Mouse (Mus musculus): ENCODE results near the gene Zfp941.

Zfp941 gene

GRCm38 (mm10) chr7:140811714-140812113 lies 10.3 kb downstream of the Zfp941 start:
- Histone ChIP-seq H3K4me1 (replicated peaks; ENCODE audit: low read depth, low read length) (peaks cover 12% of the 10 kb centered on the region), H3K9me3 (ENCODE audit: low read length) (no peaks in the 10 kb centered on the region), H3K4me3 (replicated peaks; ENCODE audit: low read length) (no peak overlapping the region), H3K27me3 (ENCODE audit: insufficient read depth, low read length) (no peaks in the 10 kb centered on the region), H3K36me3 (ENCODE audit: insufficient read depth, low read length) (peaks cover 37% of the 10 kb centered on the region)
- TF ChIP-seq NANOG (IDR thresholded peaks at IDR 0.05; ENCODE audit: borderline replicate concordance, low read length) (no peak), POU5F1 (IDR thresholded peaks at IDR 0.05; ENCODE audit: borderline replicate concordance, low read length) (no peak), CTCF (conservative IDR thresholded peaks at IDR 0.05; ENCODE audit: low read length) (no peak)

- Histone ChIP-seq H3K27me3 (ENCODE audit: insufficient read depth, low read length) (no peaks in the 10 kb centered on the region), H3K4me3 (replicated peaks; ENCODE audit: low read length) (no peak overlapping the region), H3K9me3 (ENCODE audit: low read length) (no peaks in the 10 kb centered on the region), H3K36me3 (ENCODE audit: insufficient read depth, low read length) (peaks cover 37% of the 10 kb centered on the region), H3K4me1 (replicated peaks; ENCODE audit: low read depth, low read length) (peaks cover 12% of the 10 kb centered on the region)
- TF ChIP-seq POU5F1 (IDR thresholded peaks at IDR 0.05; ENCODE audit: borderline replicate concordance, low read length): no peak
- TF ChIP-seq CTCF (conservative IDR thresholded peaks at IDR 0.05; ENCODE audit: low read length): peak; percentile 79
- no peak for TF ChIP-seq NANOG (IDR thresholded peaks at IDR 0.05; ENCODE audit: borderline replicate concordance, low read length)
These were observed 11.5 kb downstream of the Zfp941 start for GRCm38 (mm10) chr7:140810496-140810895.

- Histone ChIP-seq H3K27me3 (ENCODE audit: insufficient read depth, low read length) (no peaks in the 10 kb centered on the region), H3K4me3 (replicated peaks; ENCODE audit: low read length) (no peak overlapping the region), H3K9me3 (ENCODE audit: low read length) (no peaks in the 10 kb centered on the region), H3K4me1 (replicated peaks; ENCODE audit: low read depth, low read length) (peaks cover 12% of the 10 kb centered on the region), H3K36me3 (ENCODE audit: insufficient read depth, low read length) (peaks cover 5% of the 10 kb centered on the region)
- TF ChIP-seq CTCF (conservative IDR thresholded peaks at IDR 0.05; ENCODE audit: low read length) (peak; percentile 87), POU5F1 (IDR thresholded peaks at IDR 0.05; ENCODE audit: borderline replicate concordance, low read length) (no peak)
These were observed 16.3 kb downstream of the Zfp941 start for GRCm38 (mm10) chr7:140805704-140806103.

GRCm38 (mm10) chr7:140802629-140803028 lies 19.3 kb downstream of the Zfp941 start:
- no peak overlapping the region for H3K4me3 ChIP-seq (replicated peaks; ENCODE audit: low read length)

GRCm38 (mm10) chr7:140798212-140798611 lies 23.8 kb downstream of the Zfp941 start:
- no peak overlapping the region for H3K4me3 ChIP-seq (replicated peaks; ENCODE audit: low read length)
- no peaks in the 10 kb centered on the region for H3K9me3 ChIP-seq (ENCODE audit: low read length)
- no peak for TF ChIP-seq CTCF (conservative IDR thresholded peaks at IDR 0.05; ENCODE audit: low read length)
- no peak for TF ChIP-seq NANOG (IDR thresholded peaks at IDR 0.05; ENCODE audit: borderline replicate concordance, low read length)
- no peak for TF ChIP-seq POU5F1 (IDR thresholded peaks at IDR 0.05; ENCODE audit: borderline replicate concordance, low read length)
- H3K27me3 ChIP-seq (ENCODE audit: insufficient read depth, low read length): no peaks in the 10 kb centered on the region
- no peaks in the 10 kb centered on the region for H3K4me1 ChIP-seq (replicated peaks; ENCODE audit: low read depth, low read length)
- H3K36me3 ChIP-seq (ENCODE audit: insufficient read depth, low read length): no peaks in the 10 kb centered on the region

More at GRCm38 (mm10) chr7:140802629-140803028, 19.3 kb downstream of the Zfp941 start:
- H3K27me3 ChIP-seq (ENCODE audit: insufficient read depth, low read length): no peaks in the 10 kb centered on the region
- H3K4me1 ChIP-seq (replicated peaks; ENCODE audit: low read depth, low read length): peaks cover 9% of the 10 kb centered on the region
- no peak for TF ChIP-seq NANOG (IDR thresholded peaks at IDR 0.05; ENCODE audit: borderline replicate concordance, low read length)
- TF ChIP-seq CTCF (conservative IDR thresholded peaks at IDR 0.05; ENCODE audit: low read length): no peak
- TF ChIP-seq POU5F1 (IDR thresholded peaks at IDR 0.05; ENCODE audit: borderline replicate concordance, low read length): no peak
- 0 out of 2 replicates have a peak, but pooled peaks cover 2% of the 10 kb centered on the region for H3K36me3 ChIP-seq (ENCODE audit: insufficient read depth, low read length)
- H3K9me3 ChIP-seq (ENCODE audit: low read length): no peaks in the 10 kb centered on the region

- no peaks in the 10 kb centered on the region for H3K36me3 ChIP-seq (ENCODE audit: insufficient read depth, low read length)
- TF ChIP-seq NANOG (IDR thresholded peaks at IDR 0.05; ENCODE audit: borderline replicate concordance, low read length): no peak
- no peaks in the 10 kb centered on the region for H3K9me3 ChIP-seq (ENCODE audit: low read length)
- H3K27me3 ChIP-seq (ENCODE audit: insufficient read depth, low read length): no peaks in the 10 kb centered on the region
- H3K4me1 ChIP-seq (replicated peaks; ENCODE audit: low read depth, low read length): no peaks in the 10 kb centered on the region
- H3K4me3 ChIP-seq (replicated peaks; ENCODE audit: low read length): no peak overlapping the region
These were observed 24.4 kb downstream of the Zfp941 start for GRCm38 (mm10) chr7:140797619-140798018.

GRCm38 (mm10) chr7:140793541-140793940 lies 28.4 kb downstream of the Zfp941 start:
- TF ChIP-seq NANOG (IDR thresholded peaks at IDR 0.05; ENCODE audit: borderline replicate concordance, low read length) (no peak), POU5F1 (IDR thresholded peaks at IDR 0.05; ENCODE audit: borderline replicate concordance, low read length) (no peak), CTCF (conservative IDR thresholded peaks at IDR 0.05; ENCODE audit: low read length) (no peak)
- H3K4me3 ChIP-seq (replicated peaks; ENCODE audit: low read length): no peak overlapping the region
- no peaks in the 10 kb centered on the region for H3K4me1 ChIP-seq (replicated peaks; ENCODE audit: low read depth, low read length)
- peaks cover 5% of the 10 kb centered on the region for H3K9me3 ChIP-seq (ENCODE audit: low read length)
- peaks cover 8% of the 10 kb centered on the region for H3K27me3 ChIP-seq (ENCODE audit: insufficient read depth, low read length)
- H3K36me3 ChIP-seq (ENCODE audit: insufficient read depth, low read length): no peaks in the 10 kb centered on the region

- no peaks in the 10 kb centered on the region for H3K36me3 ChIP-seq (ENCODE audit: insufficient read depth, low read length)
- peaks cover 10% of the 10 kb centered on the region; the same call in 1 of the 2 replicates for H3K4me1 ChIP-seq (replicated peaks; ENCODE audit: low read depth, low read length)
- peaks cover 21% of the 10 kb centered on the region for H3K9me3 ChIP-seq (ENCODE audit: low read length)
- H3K4me3 ChIP-seq (replicated peaks; ENCODE audit: low read length): peak overlapping the region; percentile 76; the same call in 1 of the 2 replicates
- H3K27me3 ChIP-seq (ENCODE audit: insufficient read depth, low read length): peaks cover 32% of the 10 kb centered on the region
- TF ChIP-seq POU5F1 (IDR thresholded peaks at IDR 0.05; ENCODE audit: borderline replicate concordance, low read length): no peak
- TF ChIP-seq NANOG (IDR thresholded peaks at IDR 0.05; ENCODE audit: borderline replicate concordance, low read length): no peak
- TF ChIP-seq CTCF (conservative IDR thresholded peaks at IDR 0.05; ENCODE audit: low read length): no peak
These were observed 33.9 kb downstream of the Zfp941 start for GRCm38 (mm10) chr7:140788053-140788435.

GRCm38 (mm10) chr7:140787406-140788052 lies 34.4 kb downstream of the Zfp941 start, which contains the start of gene Syce1:
TSS of gene Syce1 (minus strand) at chr7:140787852.
- Histone ChIP-seq H3K36me3 (ENCODE audit: insufficient read depth, low read length) (no peaks in the 10 kb centered on the region), H3K4me3 (replicated peaks; ENCODE audit: low read length) (peak within 1 kb of the TSS; percentile 76), H3K4me1 (replicated peaks; ENCODE audit: low read depth, low read length) (peaks cover 10% of the 10 kb centered on the region; the same call in 1 of the 2 replicates), H3K27me3 (ENCODE audit: insufficient read depth, low read length) (peaks cover 32% of the 10 kb centered on the region), H3K9me3 (ENCODE audit: low read length) (peaks cover 21% of the 10 kb centered on the region)
- TF ChIP-seq NANOG (IDR thresholded peaks at IDR 0.05; ENCODE audit: borderline replicate concordance, low read length): no peak
- TF ChIP-seq POU5F1 (IDR thresholded peaks at IDR 0.05; ENCODE audit: borderline replicate concordance, low read length): no peak
- no peak for TF ChIP-seq CTCF (conservative IDR thresholded peaks at IDR 0.05; ENCODE audit: low read length)

All from E14TG2a.4 (cell line).